ENCODE assay signal across 17 mouse cellular contexts in genomic region chr17:75534314-75535020, GRCm38 (mm10). TPM values are rescaled to one million over a fixed set of nuclear protein-coding genes. Genes with fewer than 3 reads are reported as not detected.
DNase-seq lines count a peak whose midpoint lies in the region; ATAC-seq and TF ChIP-seq lines count a peak whose summit lies in the region.
"Had no signal": no experiment of that assay in that cellular context is flagged by ENCODE, and none has a peak within 500 bp of the region (broad histone marks: within the 10 kb centered on the region; RNA-seq: fewer than 3 reads in every experiment).

No protein-coding gene starts in this region.

- 0 out of 2 replicates have a peak, but pooled peaks have one; percentile 16 for ATAC-seq in hindbrain, embryonic 15.5 days (ENCODE audit: low FRiP score, low read depth)
- ATAC-seq in granulocyte monocyte progenitor cell, adult 5-6 weeks (replicated peaks; ENCODE audit: poor library complexity, severe bottlenecking) = no peak
- ATAC-seq: midbrain, embryonic 16.5 days had no signal

- WGBS in kidney, adult 2 months = 62% methylated on average over 12 of the region's 12 CpGs
- WGBS in hindbrain, embryonic 15.5 days = 68% methylated on average over 12 of the region's 12 CpGs

- no peaks in the 10 kb centered on the region for H3K36me3 ChIP-seq in kidney, adult 2 months (ENCODE audit: control insufficient read depth, insufficient read depth, low read length)
- H3K36me3 ChIP-seq in hindbrain, embryonic 15.5 days = peaks cover 18% of the 10 kb centered on the region

- no peak overlapping the region for H3K4me2 ChIP-seq in hindbrain, embryonic 15.5 days
- H3K4me2 ChIP-seq: heart, embryonic 11.5 days; neural tube, embryonic 12.5 days had no signal

- H3K9ac ChIP-seq in hindbrain, embryonic 15.5 days = no peak overlapping the region
- H3K9ac ChIP-seq: neural tube, embryonic 12.5 days had no signal

- no peak overlapping the region for H3K4me3 ChIP-seq in kidney, adult 2 months (ENCODE audit: insufficient read depth, low read depth, low read length)
- H3K4me3 ChIP-seq in hindbrain, embryonic 15.5 days = no peak overlapping the region
- H3K4me3 ChIP-seq: neural tube, embryonic 12.5 days had no signal

- DNase-seq in kidney, adult 2 months = peak; percentile 19
- DNase-seq in kidney, adult 8-10 months = no peak
- peak; percentile 50 for DNase-seq in A20 (ENCODE audit: low read depth, low spot score)
- DNase-seq in brain, adult 2 months (ENCODE audit: low read depth, low spot score) = peak; percentile 31
- no peak for DNase-seq in right cerebral cortex, postnatal 36 days (ENCODE audit: low spot score in 2 of 2)
- DNase-seq: adrenal gland, postnatal 10 days; gastrocnemius, postnatal 14 days; heart, postnatal 4 days; lung, adult 2 months; right cerebral cortex, adult 18-20 months; thymus, postnatal 4 days had no signal

- H3K27me3 ChIP-seq in kidney, adult 2 months (replicated peaks; ENCODE audit: control insufficient read depth, insufficient read depth, low read length) = no peaks in the 10 kb centered on the region
- H3K27me3 ChIP-seq in hindbrain, embryonic 15.5 days = no peaks in the 10 kb centered on the region
- H3K27me3 ChIP-seq: neural tube, embryonic 12.5 days had no signal

- no peak for TF ChIP-seq POLR2A in kidney, adult 2 months (IDR thresholded peaks at IDR 0.05; ENCODE audit: low read depth, low read length)

- H3K9me3 ChIP-seq in hindbrain, embryonic 15.5 days = no peaks in the 10 kb centered on the region
- H3K9me3 ChIP-seq: neural tube, embryonic 12.5 days had no signal

- TF ChIP-seq CTCF in kidney, adult 2 months (conservative IDR thresholded peaks at IDR 0.05; ENCODE audit: insufficient read depth, insufficient read length, low read depth, low read length) = no peak

- no peak overlapping the region for H3K27ac ChIP-seq in kidney, adult 2 months (ENCODE audit: insufficient read depth, low read depth, low read length)
- H3K27ac ChIP-seq in hindbrain, embryonic 15.5 days (replicated peaks) = no peak overlapping the region
- H3K27ac ChIP-seq: kidney, postnatal 0 days; neural tube, embryonic 12.5 days had no signal

- no peaks in the 10 kb centered on the region for H3K4me1 ChIP-seq in kidney, adult 2 months (ENCODE audit: control insufficient read depth, insufficient read depth, low read length)
- no peaks in the 10 kb centered on the region for H3K4me1 ChIP-seq in hindbrain, embryonic 15.5 days (replicated peaks)

RNA-seq across cellular contexts. Expression of gene Fam98a, which starts 17.3 kb away (rescaled TPM):
- 10.5 and 13.9 TPM in 2 replicates for polyA plus RNA-seq in kidney, adult 2 months (2012; rRNA removed)
- polyA plus RNA-seq in hindbrain, embryonic 15.5 days (2015; fragmentation: Nextera tagmentation; extraction: Ambion mirVana) = 26.5 and 29.8 TPM in 2 replicates
- total RNA-seq in granulocyte monocyte progenitor cell, adult 5-6 weeks (2014; fragmentation: Nextera tagmentation) = 30.1 and 33.6 TPM in 2 replicates
- 24.4 and 29.9 TPM in 2 replicates for total RNA-seq in granulocyte monocyte progenitor cell, adult 5-6 weeks (2017)

Comparison
In these comparisons a context has a peak if more than half of its experiments do, and no peak if none do; other contexts are left out.
1. DNase-seq: peak in kidney, adult 2 months (single experiment), A20 (single experiment) and brain, adult 2 months (single experiment); none in kidney, adult 8-10 months (0 of 2) and right cerebral cortex, postnatal 36 days (0 of 2).